Mouse (Mus musculus): ENCODE measurements around the gene Ppp1r3a. TPM values are rescaled to one million over a fixed set of nuclear protein-coding genes. Genes with fewer than 3 reads are reported as not detected.
"Not testable (repeated sequence)": the region's sequence is repeated elsewhere in the genome, so short reads cannot be mapped to it uniquely, and the experiment has no call there.

The Ppp1r3a gene
- polyA plus RNA-seq, 1 experiment from 2014 or later = not detected

GRCm38 (mm10) chr6:14700030-14700429 lies 55.0 kb downstream of the Ppp1r3a start:
- no peak overlapping the region for H3K27ac ChIP-seq
- H3K79me2 ChIP-seq (ENCODE audit: inconsistent target) = no peaks in the 10 kb centered on the region
- H3K4me3 ChIP-seq (ENCODE audit: inconsistent target) = no peak overlapping the region
- H3K36me3 ChIP-seq (ENCODE audit: inconsistent target) = no peaks in the 10 kb centered on the region

- not testable (repeated sequence) for H3K4me3 ChIP-seq (ENCODE audit: inconsistent target); H3K27ac ChIP-seq; H3K36me3 ChIP-seq (ENCODE audit: inconsistent target); H3K79me2 ChIP-seq (ENCODE audit: inconsistent target)
- 88% methylated on average over 19 of the region's 20 CpGs for WGBS (ENCODE audit: missing documents)
Measured at GRCm38 (mm10) chr6:14679231-14679887, 75.7 kb downstream of the Ppp1r3a start.

- H3K4me3 ChIP-seq (ENCODE audit: inconsistent target); H3K36me3 ChIP-seq (ENCODE audit: inconsistent target); H3K27ac ChIP-seq; H3K79me2 ChIP-seq (ENCODE audit: inconsistent target): not testable (repeated sequence)
- whole genome bisulfite sequencing (ENCODE audit: missing documents) = 79% methylated on average over 2 of the region's 2 CpGs
Measured at GRCm38 (mm10) chr6:14668966-14669365, 86.1 kb downstream of the Ppp1r3a start.

GRCm38 (mm10) chr6:14667651-14668050 lies 87.4 kb downstream of the Ppp1r3a start:
- WGBS (ENCODE audit: missing documents) = 86% methylated on average over 2 of the region's 2 CpGs
- not testable (repeated sequence) for H3K27ac ChIP-seq; H3K4me3 ChIP-seq (ENCODE audit: inconsistent target); H3K36me3 ChIP-seq (ENCODE audit: inconsistent target); H3K79me2 ChIP-seq (ENCODE audit: inconsistent target)

Other genes starting within 250 kb of the Ppp1r3a start
- gene Foxp2, start 146.1 kb upstream of the Ppp1r3a start, polyA plus RNA-seq (2018) = not detected in 3 replicates